Mouse (Mus musculus): Measurements from ENCODE around the gene Fbxw10. TPM values are rescaled to one million over a fixed set of nuclear protein-coding genes. Genes with fewer than 3 reads are reported as not detected.
A peak's percentile ranks its signal among the peaks of the same experiment; 100 is the strongest.

Fbxw10 gene
- total and polyA plus RNA-seq, 3 experiments, result not detected

GRCm38 (mm10) chr11:62879220-62880048, 32.6 kb downstream of the Fbxw10 start, which contains the start of gene Tvp23b (continued):
- 0 out of 2 replicates have a peak, but pooled peaks have one; percentile 63 for TF ChIP-seq MAZ (IDR thresholded peaks at IDR 0.05; ENCODE audit: low read depth, low read length)
- TF ChIP-seq MAX (IDR thresholded peaks at IDR 0.05; ENCODE audit: low read length), result peak; percentile 89
- TF ChIP-seq BHLHE40 (IDR thresholded peaks at IDR 0.05; ENCODE audit: borderline replicate concordance, low read depth, low read length), result 0 out of 2 replicates have a peak, but pooled peaks have one; percentile 56
- no peak for TF ChIP-seq TBP (IDR thresholded peaks at IDR 0.05; ENCODE audit: low read depth, low read length)

- H3K9me3 ChIP-seq (replicated peaks; ENCODE audit: insufficient read depth, low read length), result no peaks in the 10 kb centered on the region
- no peaks in the 10 kb centered on the region for H3K27me3 ChIP-seq (ENCODE audit: control insufficient read depth in 1 of 2, insufficient read depth in 2 of 2, low read length in 2 of 2)
- H3K36me3 ChIP-seq (ENCODE audit: control insufficient read depth in 1 of 2, insufficient read depth in 2 of 2, low read length in 2 of 2), result peaks cover 0 to 9% of the 10 kb centered on the region in 2 experiments
- H3K4me3 ChIP-seq (ENCODE audit: control insufficient read depth in 1 of 2, insufficient read depth in 1 of 2, low read depth in 2 of 2, low read length in 2 of 2), result no peak overlapping the region
- H3K9ac ChIP-seq (ENCODE audit: control insufficient read depth, low read depth, low read length, poor library complexity, severe bottlenecking), result no peak overlapping the region
- H3K79me2 ChIP-seq (ENCODE audit: control insufficient read depth, insufficient read depth, low read length, poor library complexity), result peaks cover 6% of the 10 kb centered on the region
- peaks cover 0 to 3% of the 10 kb centered on the region in 2 experiments; a peak in 2 of 4 replicates for H3K4me1 ChIP-seq (ENCODE audit: control insufficient read depth in 1 of 2, insufficient read depth in 2 of 2, low read length in 2 of 2)
- no peak for DNase-seq (ENCODE audit: low read depth, low spot score)
- TF ChIP-seq UBTF (IDR thresholded peaks at IDR 0.05; ENCODE audit: borderline replicate concordance, insufficient read depth, low read depth, low read length) (no peak), ZKSCAN1 (IDR thresholded peaks at IDR 0.05; ENCODE audit: low read depth, low read length) (no peak), SMC3 (IDR thresholded peaks at IDR 0.05; ENCODE audit: low read depth, low read length) (no peak), SIN3A (IDR thresholded peaks at IDR 0.05; ENCODE audit: low read length) (no peak), HCFC1 (IDR thresholded peaks at IDR 0.05; ENCODE audit: low read depth, low read length) (no peak), JUND (IDR thresholded peaks at IDR 0.05; ENCODE audit: low read depth, low read length) (no peak), POLR2AphosphoS2 (IDR thresholded peaks at IDR 0.05; ENCODE audit: low read length) (no peak), CTCF (IDR thresholded peaks at IDR 0.05 in 2 of 3, conservative IDR thresholded peaks at IDR 0.05 in 1 of 3; ENCODE audit: control insufficient read depth in 1 of 3, insufficient read depth in 1 of 3, low read depth in 2 of 3, low read length in 3 of 3, poor library complexity in 1 of 3, severe bottlenecking in 1 of 3) (no peak), CHD2 (IDR thresholded peaks at IDR 0.05; ENCODE audit: low read length) (no peak), ZNF384 (IDR thresholded peaks at IDR 0.05; ENCODE audit: low read depth, low read length) (no peak), MYC (IDR thresholded peaks at IDR 0.05; ENCODE audit: low read depth, low read length) (no peak), RAD21 (IDR thresholded peaks at IDR 0.05; ENCODE audit: low read depth, low read length) (no peak), TBP (IDR thresholded peaks at IDR 0.05; ENCODE audit: low read depth, low read length) (no peak), POLR2AphosphoS5 (IDR thresholded peaks at IDR 0.05; ENCODE audit: borderline replicate concordance, low read depth, low read length) (no peak), MAX (IDR thresholded peaks at IDR 0.05; ENCODE audit: low read length) (no peak), CHD1 (IDR thresholded peaks at IDR 0.05; ENCODE audit: low read depth, low read length) (no peak)
- H3K27ac ChIP-seq (ENCODE audit: control insufficient read depth, low read depth, low read length), result no peak overlapping the region
These were observed 36.5 kb downstream of the Fbxw10 start for GRCm38 (mm10) chr11:62883407-62883806.

Measured in MEL (cell line).